Mouse (Mus musculus) neural tube, postnatal 0 days (tissue): ENCODE measurements around the gene Mpo. TPM values are rescaled to one million over a fixed set of nuclear protein-coding genes. Genes with fewer than 3 reads are reported as not detected.

ENCODE experiments used
- microRNA counts: library from miRNA; unstranded; fragments of <30 nt; microRNA quantifications from one replicate; lab custom pipeline; 2015
- microRNA-seq: library from miRNA; unstranded; fragments of <30 nt; microRNA quantifications from one replicate; pipeline ENCODE4, GENCODE M21; 2016
- polyA plus RNA-seq: library from polyadenylated mRNA; unstranded; fragments of >200 nt; fragmentation: Nextera tagmentation; extraction: Ambion mirVana; gene quantifications from 2 replicates; pipeline ENCODE4 v1.2.1, GENCODE M21; 2015

Mpo gene
- polyA plus RNA-seq, result 0.27 TPM in 1 of 2 replicates, not detected in the other

DNA sequence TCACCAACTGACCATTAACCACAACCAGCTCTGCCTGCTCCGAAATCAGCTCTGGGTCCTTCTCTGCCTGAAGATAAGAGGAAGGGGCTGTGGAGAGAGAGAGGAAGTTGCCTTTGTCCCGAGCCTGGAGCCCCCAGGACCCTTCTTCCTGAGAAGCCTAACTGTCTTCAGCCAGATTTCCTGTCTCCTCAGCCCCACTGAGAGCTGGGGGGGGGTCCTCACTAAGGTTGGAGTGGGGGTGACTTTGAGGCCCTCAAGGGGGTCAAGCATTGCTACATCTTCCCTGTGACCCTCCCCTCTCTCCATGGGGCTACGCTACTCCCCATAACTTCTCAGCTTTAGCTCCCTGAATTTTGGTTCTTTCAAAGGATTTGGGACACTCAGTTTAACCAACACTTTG lies at the start of gene Mpo:
Gene Mpo, plus strand, starts transcription at position 122 of the 400 bp plus-strand sequence.

DNA sequence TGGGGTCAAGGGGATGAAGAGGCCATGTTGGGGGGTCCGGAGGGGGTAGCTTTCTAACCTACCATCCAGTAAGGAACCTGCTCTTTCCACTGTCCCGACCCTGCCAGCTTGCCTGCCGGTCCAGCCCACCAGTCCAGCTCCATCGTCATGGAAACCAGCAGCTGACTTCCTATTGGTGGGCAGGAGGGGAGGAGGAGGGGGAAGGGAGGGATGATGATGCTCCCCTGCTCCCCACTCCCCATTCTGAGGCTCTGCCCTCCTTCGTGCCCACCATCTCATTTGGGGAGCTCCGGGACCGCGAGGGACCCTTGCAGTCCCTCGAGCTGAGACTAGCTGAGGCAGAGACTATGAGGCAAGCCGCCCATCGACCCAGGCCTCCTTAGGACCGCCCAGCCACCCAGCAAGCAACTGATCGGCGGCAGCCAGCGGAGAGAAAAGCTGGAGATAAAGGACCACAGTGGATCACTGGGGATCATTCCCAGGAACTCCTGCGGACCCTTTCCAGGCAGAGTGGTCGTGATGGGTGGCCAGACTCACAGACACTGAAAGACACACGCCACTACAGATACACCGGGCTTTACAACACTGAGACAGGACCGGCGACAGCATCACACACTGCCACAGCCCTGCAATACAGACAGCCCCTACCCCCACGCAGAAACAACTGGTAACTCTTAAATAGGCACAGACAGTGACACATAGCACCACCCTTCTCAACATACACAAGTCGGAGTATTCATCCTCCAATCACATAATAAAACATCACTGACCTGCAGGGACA lies 32.9 kb upstream of the Mpo start, which contains the start of gene Tspoap1:
Gene Tspoap1, plus strand, starts transcription at position 241 of the 781 bp plus-strand sequence.

GRCm38 (mm10) chr11:87828239-87828900 lies 35.0 kb downstream of the Mpo start, which contains the start of gene Lpo:
Gene Lpo (minus strand): TSS chr11:87828289.

GRCm38 (mm10) chr11:87852690-87853596 lies 59.6 kb downstream of the Mpo start, which contains the start of gene Mks1:
Gene Mks1 (plus strand): TSS chr11:87853215.

MicroRNA genes within 50 kb of the gene (microRNA counts, 519-probe panel; counts per million panel counts)
- microRNA mmu-miR-142-3p (lab: Ali Mortazavi, UCI) (4,204 counts per million, percentile 37 among the panel's probes with 10 or more counts), microRNA mmu-miR-142-5p (lab: Ali Mortazavi, UCI) (547 counts per million, percentile 0 among the panel's probes with 10 or more counts)

Small RNA genes within 50 kb of the gene (microRNA-seq; reads per million reads assigned to microRNA genes)
- gene Mir142, result not detected
- gene Mir142b, result not detected

Other genes with a start within 250 kb of the Mpo start
- gene Gm11492, start 226.9 kb upstream of the Mpo start, polyA plus RNA-seq, result not detected in 2 replicates
- gene Sept4, start 224.7 kb upstream of the Mpo start, polyA plus RNA-seq, result 52.8 and 55.6 TPM in 2 replicates
- 23.7 and 25.9 TPM in 2 replicates for gene Mtmr4, start 201.4 kb upstream of the Mpo start, polyA plus RNA-seq
- gene Hsf5, start 176.4 kb upstream of the Mpo start, polyA plus RNA-seq, result 0.48 and 0.53 TPM in 2 replicates
- gene Rnf43, start 130.9 kb upstream of the Mpo start, polyA plus RNA-seq, result 0.88 and 1.0 TPM in 2 replicates
- 124 and 135 TPM in 2 replicates for gene Supt4a, start 56.0 kb upstream of the Mpo start, polyA plus RNA-seq
- gene Tspoap1, start 33.0 kb upstream of the Mpo start, polyA plus RNA-seq, result 28.1 and 43.5 TPM in 2 replicates
- 2.7 and 3.0 TPM in 2 replicates for gene Lpo, start 34.7 kb downstream of the Mpo start, polyA plus RNA-seq
- 7.0 TPM in 2 replicates for gene Mks1, start 59.6 kb downstream of the Mpo start, polyA plus RNA-seq
- 1.3 and 1.4 TPM in 2 replicates for gene Epx, start 82.0 kb downstream of the Mpo start, polyA plus RNA-seq
- not detected in 2 replicates for gene Olfr462, start 98.7 kb downstream of the Mpo start, polyA plus RNA-seq
- 0.10 TPM in 1 of 2 replicates, not detected in the other for gene Olfr463, start 103.8 kb downstream of the Mpo start, polyA plus RNA-seq
- gene Olfr464, start 127.4 kb downstream of the Mpo start, polyA plus RNA-seq, result 0.25 and 0.47 TPM in 2 replicates
- gene Dynll2, start 194.0 kb downstream of the Mpo start, polyA plus RNA-seq, result 77.6 and 79.0 TPM in 2 replicates